Comparison of ENCODE assay signal across 1 mouse cellular context in genomic region chr2:116975601-116976431, GRCm38 (mm10).
TF ChIP-seq lines count a peak whose summit lies in the region.

No protein-coding gene starts in this region.

TF ChIP-seq in CH12.LX, 34 proteins besides CTCF, POLR2A, EP300 and RAD21 (continued from another document):
- no peak for TF ChIP-seq USF2 (conservative IDR thresholded peaks at IDR 0.05; ENCODE audit: low read depth, low read length)
- peak; percentile 46 for TF ChIP-seq ELF1 (IDR thresholded peaks at IDR 0.05; ENCODE audit: low read depth, low read length)
- no peak for TF ChIP-seq ZC3H11A (IDR thresholded peaks at IDR 0.05; ENCODE audit: low read depth, low read length)
- TF ChIP-seq BHLHE40 (IDR thresholded peaks at IDR 0.05; ENCODE audit: low read depth, low read length): peak; percentile 27; the same call in 1 of the 2 replicates
- TF ChIP-seq MAX (IDR thresholded peaks at IDR 0.05; ENCODE audit: low read length): no peak
- TF ChIP-seq SIN3A (IDR thresholded peaks at IDR 0.05; ENCODE audit: low read length): peak; percentile 35; the same call in 1 of the 2 replicates
- no peak; the same call in 1 of the 2 replicates for TF ChIP-seq TCF12 (IDR thresholded peaks at IDR 0.05; ENCODE audit: low read depth, low read length)
